Mouse (Mus musculus) kidney, embryonic 16.5 days (tissue): ENCODE data around the gene Lrch1. TPM values are rescaled to one million over a fixed set of nuclear protein-coding genes. Genes with fewer than 3 reads are reported as not detected.

Source experiments
- ATAC-seq: fragments of 200-750 bp; cut with Nextera tagmentation; 2 replicates; pipeline ENCODE4 v1.8.0; 2017; ENCODE audit warnings: moderate TSS enrichment; ENCODE audit not compliant: low FRiP score, low TSS enrichment
- H3K27ac ChIP-seq: fragments of 300-500 bp; sonication (generic); 2 replicates; pipeline ENCODE4 v1.5.1; 2014; ENCODE audit warnings: low read length
- H3K27me3 ChIP-seq: fragments of 300-500 bp; sonication (generic); 2 replicates; pipeline ENCODE4 v1.6.1; 2014; ENCODE audit warnings: low read length, control low read depth, mixed read lengths; ENCODE audit not compliant: insufficient read depth
- H3K36me3 ChIP-seq: fragments of 300-500 bp; sonication (generic); 2 replicates; pipeline ENCODE4 v1.6.1; 2014; ENCODE audit warnings: low read length, control low read depth, mixed read lengths; ENCODE audit not compliant: insufficient read depth
- H3K4me1 ChIP-seq: fragments of 300-500 bp; sonication (generic); 2 replicates; pipeline ENCODE4 v1.6.1; 2014; ENCODE audit warnings: low read length, control low read depth, mixed read lengths; ENCODE audit not compliant: insufficient read depth
- H3K4me2 ChIP-seq: fragments of 300-500 bp; sonication (generic); replicated peaks from 2 replicates; pipeline ENCODE4 v1.6.1; 2014; ENCODE audit warnings: low read depth, low read length
- H3K4me3 ChIP-seq: fragments of 300-500 bp; sonication (generic); 2 replicates; pipeline ENCODE4 v1.5.1; 2014; ENCODE audit warnings: mild to moderate bottlenecking, low read length
- H3K9ac ChIP-seq: fragments of 300-500 bp; sonication (generic); replicated peaks from 2 replicates; pipeline ENCODE4 v1.6.1; 2014; ENCODE audit warnings: low read length
- H3K9me3 ChIP-seq: fragments of 300-500 bp; sonication (generic); 2 replicates; pipeline ENCODE4 v1.6.1; 2016; ENCODE audit warnings: low read length, control low read depth
- WGBS: fragments of 180-500 bp; shearing (Covaris S2); extraction: QIAGEN DNeasy Blood & Tissue Kit; methylation state at CpG from one replicate; pipeline ENCODE4 v1.1.7; 2014; 5-methylcytosine and 5-hydroxymethylcytosine counted together
- polyA plus RNA-seq: library from polyadenylated mRNA; unstranded; fragments of >200 nt; fragmentation: Nextera tagmentation; extraction: Ambion mirVana; gene quantifications from 2 replicates; pipeline ENCODE4 v1.2.1, GENCODE M21; 2015

Gene Lrch1
- polyA plus RNA-seq, 1 experiment from 2014 or later, result 18.3 TPM

DNA sequence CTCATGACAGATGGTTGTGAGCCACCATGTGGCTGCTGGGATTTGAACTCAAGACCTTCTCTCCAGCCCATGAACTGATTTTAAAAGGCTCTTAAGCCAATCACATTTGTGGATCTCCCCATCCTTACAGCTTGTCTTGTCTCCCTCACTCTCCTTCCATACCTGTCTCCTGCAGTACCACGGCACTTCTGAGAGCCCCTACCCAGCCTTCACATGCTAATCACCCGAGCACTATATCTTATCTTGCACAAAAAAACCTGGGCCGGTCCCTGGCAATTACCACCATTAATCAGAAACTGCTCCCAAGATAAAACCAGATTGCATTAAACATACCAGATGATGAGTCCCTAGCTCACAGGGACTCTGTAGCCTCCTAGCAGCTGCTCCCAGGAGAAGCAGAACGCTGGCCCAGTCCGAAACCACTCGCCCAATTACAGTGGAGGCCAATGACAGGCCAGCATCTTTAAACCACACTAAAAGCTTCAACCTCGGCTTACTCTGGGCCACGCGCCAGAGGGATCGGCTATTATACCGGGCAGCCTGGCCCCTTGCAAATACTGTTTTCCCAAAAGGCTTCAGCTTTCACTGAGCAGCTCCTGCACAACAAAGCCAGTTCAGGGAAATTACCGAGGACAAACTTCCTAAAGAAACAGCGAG lies 63.5 kb downstream of the Lrch1 start:
- ATAC-seq, result peak; percentile 25; the same call in 1 of the 2 replicates
- WGBS, result 21% methylated on average over 13 of the region's 13 CpGs
- Histone ChIP-seq H3K9ac (0 out of 2 replicates have a peak overlapping the region, but pooled peaks have one; percentile 16), H3K9me3 (no peaks in the 10 kb centered on the region), H3K4me2 (no peak overlapping the region; the same call in 1 of the 2 replicates), H3K4me1 (peaks cover 74% of the 10 kb centered on the region), H3K27ac (peak overlapping the region; percentile 40), H3K4me3 (no peak overlapping the region), H3K36me3 (no peaks in the 10 kb centered on the region), H3K27me3 (no peaks in the 10 kb centered on the region)

DNA sequence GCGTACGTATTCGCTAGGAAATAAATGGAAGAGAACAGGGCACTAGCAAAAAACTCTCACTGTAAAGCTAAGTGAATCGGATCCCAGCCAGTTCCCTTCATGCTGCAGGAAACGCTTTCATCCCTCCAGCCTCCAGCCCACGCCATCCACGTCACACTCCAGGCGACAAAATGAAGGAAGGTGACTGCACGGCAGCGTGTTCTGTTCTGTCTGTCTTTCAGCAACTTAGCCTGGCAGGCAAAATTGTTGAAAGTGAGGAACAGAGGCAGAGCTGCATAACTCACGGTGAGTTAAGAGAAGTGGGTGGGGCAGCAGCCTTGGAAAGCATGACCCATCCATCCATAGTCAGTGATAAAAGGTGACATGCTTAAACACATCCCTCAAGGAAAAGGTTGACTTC lies 64.5 kb downstream of the Lrch1 start:
- H3K4me2 ChIP-seq, result peak overlapping the region; percentile 45
- no peak overlapping the region for H3K9ac ChIP-seq
- H3K4me3 ChIP-seq, result peak overlapping the region; percentile 3; the same call in 1 of the 2 replicates
- no peaks in the 10 kb centered on the region for H3K36me3 ChIP-seq
- no peak overlapping the region for H3K27ac ChIP-seq
- H3K27me3 ChIP-seq, result no peaks in the 10 kb centered on the region
- ATAC-seq, result 0 out of 2 replicates have a peak, but pooled peaks have one; percentile 5
- H3K9me3 ChIP-seq, result no peaks in the 10 kb centered on the region
- WGBS, result 22% methylated on average over 11 of the region's 11 CpGs
- H3K4me1 ChIP-seq, result peaks cover 76% of the 10 kb centered on the region

DNA sequence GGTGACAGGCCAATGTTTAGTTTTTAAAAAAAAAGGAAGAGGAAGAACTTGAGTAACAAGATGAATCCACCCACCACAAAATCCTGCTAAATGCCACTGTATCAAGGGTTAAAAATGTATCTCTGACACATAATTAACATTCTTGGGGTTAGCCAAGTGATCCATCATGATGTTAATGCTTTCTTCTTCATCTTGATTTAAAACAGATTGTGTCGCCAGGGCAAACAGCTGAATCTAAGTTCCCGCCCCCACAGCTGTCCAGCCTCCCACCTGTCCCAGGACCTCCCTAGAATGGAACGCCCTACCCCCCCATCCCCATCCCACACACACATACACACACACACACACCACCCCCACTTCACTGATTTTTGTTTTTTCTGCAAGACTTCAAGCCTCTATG lies 64.9 kb downstream of the Lrch1 start:
- no peak overlapping the region for H3K9ac ChIP-seq
- no peak overlapping the region for H3K4me3 ChIP-seq
- 28% methylated on average over 3 of the region's 3 CpGs for WGBS
- no peaks in the 10 kb centered on the region for H3K36me3 ChIP-seq
- no peaks in the 10 kb centered on the region for H3K27me3 ChIP-seq
- H3K4me2 ChIP-seq, result peak overlapping the region; percentile 45
- peak; percentile 64 for ATAC-seq
- no peaks in the 10 kb centered on the region for H3K9me3 ChIP-seq
- H3K27ac ChIP-seq, result peak overlapping the region; percentile 5
- peaks cover 78% of the 10 kb centered on the region for H3K4me1 ChIP-seq

DNA sequence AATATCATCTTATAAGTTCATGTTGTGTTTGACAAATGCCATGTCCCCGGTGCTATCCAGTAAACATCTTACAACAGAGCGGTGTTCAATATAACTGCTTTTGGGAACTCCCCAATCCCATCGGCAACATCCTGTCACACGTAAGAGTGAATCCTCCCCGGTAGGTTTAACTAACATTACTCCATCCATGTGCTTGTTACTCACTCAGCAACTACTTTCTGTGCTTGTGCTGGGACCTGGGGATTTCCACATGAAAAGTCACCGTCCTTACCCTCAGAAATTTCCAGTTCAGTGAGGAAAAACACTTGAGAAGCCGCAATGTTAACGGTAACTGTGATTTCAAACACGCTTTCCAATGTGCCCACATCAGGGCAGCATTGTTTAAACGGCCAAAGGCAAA lies 66.8 kb downstream of the Lrch1 start:
- ATAC-seq, result no peak
- 81% methylated on average over 10 of the region's 10 CpGs for WGBS

DNA sequence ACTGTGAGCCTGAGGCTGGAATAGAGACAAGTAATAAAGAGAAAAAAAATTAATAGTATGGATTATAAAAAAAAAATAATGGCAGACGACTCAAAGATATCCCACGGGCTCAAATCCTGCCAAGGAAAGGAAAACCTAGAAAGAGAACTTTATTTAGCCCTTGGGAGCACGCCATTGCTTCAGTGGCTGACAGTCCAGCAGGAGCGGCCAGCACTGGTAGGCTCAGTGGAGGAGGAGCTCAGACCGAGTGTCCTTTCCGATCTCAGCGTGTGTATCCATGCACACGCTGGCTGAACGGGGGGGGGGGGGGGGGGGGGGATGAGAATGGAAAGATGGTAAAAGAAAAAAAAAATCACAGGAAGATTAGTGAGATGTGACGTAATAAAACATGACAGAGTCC lies 68.2 kb downstream of the Lrch1 start:
- no peak overlapping the region for H3K9ac ChIP-seq
- H3K27me3 ChIP-seq, result no peaks in the 10 kb centered on the region
- 43% methylated on average over 9 of the region's 10 CpGs for WGBS
- H3K4me1 ChIP-seq, result peaks cover 71% of the 10 kb centered on the region
- H3K4me3 ChIP-seq, result no peak overlapping the region
- no peaks in the 10 kb centered on the region for H3K9me3 ChIP-seq
- no peaks in the 10 kb centered on the region for H3K36me3 ChIP-seq
- H3K4me2 ChIP-seq, result no peak overlapping the region
- no peak overlapping the region for H3K27ac ChIP-seq
- ATAC-seq, result no peak

More for the DNA sequence above, 66.8 kb downstream of the Lrch1 start:
- Histone ChIP-seq H3K36me3 (no peaks in the 10 kb centered on the region), H3K4me1 (peaks cover 81% of the 10 kb centered on the region), H3K9ac (no peak overlapping the region), H3K27ac (0 out of 2 replicates have a peak overlapping the region, but pooled peaks have one; percentile 1), H3K4me2 (no peak overlapping the region), H3K9me3 (no peaks in the 10 kb centered on the region), H3K4me3 (no peak overlapping the region), H3K27me3 (no peaks in the 10 kb centered on the region)

DNA sequence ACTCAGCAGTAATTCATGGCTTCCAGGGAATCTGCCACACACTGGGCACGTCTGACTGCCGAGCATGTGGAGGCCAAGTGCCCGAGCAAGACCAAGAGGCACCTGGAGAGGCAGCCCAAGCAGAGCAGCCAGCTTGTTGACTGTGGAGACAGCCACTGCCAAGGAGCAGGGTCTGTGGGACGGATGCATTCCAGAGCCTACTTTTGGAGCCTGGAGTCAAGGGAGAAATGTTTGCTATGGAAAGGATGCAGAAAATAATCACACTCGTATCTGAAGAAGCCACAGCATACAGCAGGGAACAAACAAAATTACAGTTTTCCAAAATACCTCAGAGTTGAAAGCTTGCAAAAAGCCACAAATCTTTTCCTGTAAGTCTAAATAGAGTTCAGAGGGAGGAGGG lies 70.4 kb downstream of the Lrch1 start:
- Histone ChIP-seq H3K4me1 (peaks cover 55% of the 10 kb centered on the region), H3K9ac (no peak overlapping the region), H3K4me2 (no peak overlapping the region), H3K9me3 (no peaks in the 10 kb centered on the region), H3K36me3 (no peaks in the 10 kb centered on the region), H3K27ac (peak overlapping the region; percentile 79), H3K4me3 (no peak overlapping the region), H3K27me3 (no peaks in the 10 kb centered on the region)
- 39% methylated on average over 5 of the region's 5 CpGs for WGBS
- peak; percentile 49; the same call in 1 of the 2 replicates for ATAC-seq

DNA sequence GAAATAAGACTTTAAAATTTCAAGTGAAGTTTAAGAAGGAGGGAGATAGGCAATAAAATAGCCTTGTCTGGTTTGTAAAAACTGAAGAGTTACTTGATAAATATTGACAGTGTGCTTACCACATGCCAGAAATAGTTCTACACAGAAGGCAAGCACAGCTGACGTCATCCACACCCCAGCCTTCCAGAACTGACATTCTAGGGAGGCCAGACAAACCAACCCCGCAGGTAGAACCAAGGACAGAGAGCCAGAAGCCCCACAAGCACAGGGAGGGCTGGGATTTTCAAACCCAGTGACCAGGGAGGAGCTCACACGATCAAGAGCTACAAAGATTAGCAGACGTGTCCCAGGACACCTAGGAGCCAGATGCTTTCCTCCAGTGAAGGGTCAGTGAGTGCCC lies 76.5 kb downstream of the Lrch1 start:
- peaks cover 50% of the 10 kb centered on the region for H3K4me1 ChIP-seq
- H3K4me3 ChIP-seq, result no peak overlapping the region
- no peak overlapping the region; the same call in 1 of the 2 replicates for H3K9ac ChIP-seq
- 0 out of 2 replicates have a peak, but pooled peaks cover 3% of the 10 kb centered on the region for H3K9me3 ChIP-seq
- peak overlapping the region; percentile 49; the same call in 1 of the 2 replicates for H3K27ac ChIP-seq
- ATAC-seq, result no peak
- H3K27me3 ChIP-seq, result no peaks in the 10 kb centered on the region
- no peak overlapping the region for H3K4me2 ChIP-seq
- H3K36me3 ChIP-seq, result no peaks in the 10 kb centered on the region
- WGBS, result 40% methylated on average over 4 of the region's 4 CpGs

DNA sequence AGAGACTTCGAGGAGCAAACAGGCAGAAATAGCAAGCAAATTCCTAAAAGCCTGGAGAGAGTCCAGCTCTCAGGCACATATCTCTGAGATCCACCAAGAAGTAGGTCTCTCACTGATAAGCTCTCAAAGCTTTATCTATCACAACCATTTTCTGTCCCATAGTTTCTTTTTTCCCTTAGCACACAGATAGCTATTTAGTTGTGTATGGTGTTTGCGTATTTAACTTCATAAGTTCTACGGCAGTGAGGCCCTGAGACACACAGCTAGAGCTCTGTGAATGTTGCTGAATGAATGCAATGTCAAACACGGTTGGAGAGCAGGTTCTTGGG lies 78.8 kb downstream of the Lrch1 start:
- no peak overlapping the region for H3K4me2 ChIP-seq
- 0 out of 2 replicates have a peak, but pooled peaks cover 3% of the 10 kb centered on the region for H3K9me3 ChIP-seq
- no peak for ATAC-seq
- 78% methylated on average over 4 of the region's 4 CpGs for whole genome bisulfite sequencing
- no peak overlapping the region for H3K9ac ChIP-seq
- no peaks in the 10 kb centered on the region for H3K36me3 ChIP-seq
- H3K27ac ChIP-seq, result no peak overlapping the region
- H3K27me3 ChIP-seq, result no peaks in the 10 kb centered on the region
- H3K4me1 ChIP-seq, result peaks cover 66% of the 10 kb centered on the region
- no peak overlapping the region for H3K4me3 ChIP-seq

DNA sequence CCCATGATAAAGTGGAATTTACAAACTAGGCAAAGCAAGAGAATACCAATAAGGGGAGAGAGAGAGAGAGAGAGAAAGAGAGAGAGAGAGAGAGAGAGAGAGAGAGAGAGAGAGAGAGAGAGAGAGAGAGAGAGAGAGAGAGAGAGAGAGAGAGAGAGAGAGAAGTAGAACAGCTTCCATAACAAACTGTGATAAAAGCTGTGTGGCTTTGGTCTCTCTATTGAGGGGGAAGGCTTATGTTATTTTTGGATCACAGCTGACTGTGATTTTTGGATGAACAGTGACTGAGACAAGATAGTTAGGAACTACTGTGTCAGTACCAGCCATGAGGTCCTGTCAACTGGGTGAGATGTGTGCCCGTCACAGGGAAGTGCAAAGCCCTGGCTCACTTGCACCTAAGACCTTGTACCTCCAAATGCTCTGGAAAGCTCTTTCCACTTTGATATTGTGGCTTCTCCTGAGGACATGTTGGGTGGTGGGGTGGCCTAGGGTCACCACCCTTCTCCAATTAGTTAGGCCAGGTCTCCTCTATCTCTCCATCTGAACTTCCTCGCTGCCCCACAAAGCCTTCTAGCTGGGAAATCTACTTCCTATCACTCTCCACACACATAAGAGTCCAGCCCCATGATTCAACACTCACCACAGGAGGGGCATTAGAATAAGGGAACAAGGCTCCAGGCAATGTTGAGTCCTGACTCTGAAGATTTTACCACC lies 79.3 kb downstream of the Lrch1 start:
- no peaks in the 10 kb centered on the region for H3K36me3 ChIP-seq
- no peak for ATAC-seq
- no peak overlapping the region; the same call in 1 of the 2 replicates for H3K27ac ChIP-seq
- no peak overlapping the region for H3K9ac ChIP-seq
- 79% methylated on average over 2 of the region's 2 CpGs for WGBS
- no peak overlapping the region for H3K4me2 ChIP-seq
- H3K27me3 ChIP-seq, result no peaks in the 10 kb centered on the region
- H3K9me3 ChIP-seq, result 0 out of 2 replicates have a peak, but pooled peaks cover 3% of the 10 kb centered on the region
- H3K4me1 ChIP-seq, result peaks cover 69% of the 10 kb centered on the region
- H3K4me3 ChIP-seq, result no peak overlapping the region
